Mouse (Mus musculus) liver, postnatal 0 days (tissue): ENCODE results near the gene Exoc3l4. TPM values are rescaled to one million over a fixed set of nuclear protein-coding genes. Genes with fewer than 3 reads are reported as not detected.
A peak's percentile ranks its signal among the peaks of the same experiment; 100 is the strongest.

Experiments
- ATAC-seq: fragments of 200-750 bp; cut with Nextera tagmentation; 2 replicates; pipeline ENCODE4 v1.8.0; 2017; ENCODE audit warnings: mild to moderate bottlenecking, moderate library complexity
- DNase-seq: peaks from one replicate; pipeline ENCODE4 v3.0.0-alpha.2; 2016
- H3K27ac ChIP-seq: fragments of 300-500 bp; sonication (generic); 2 replicates; pipeline ENCODE4 v1.5.1; 2014; ENCODE audit warnings: antibody characterized with exemption, moderate library complexity, mild to moderate bottlenecking, low read depth
- H3K27me3 ChIP-seq: fragments of 300-500 bp; sonication (generic); 2 replicates; pipeline ENCODE4 v1.6.1; 2014; ENCODE audit warnings: low read length, control low read depth, mixed read lengths; ENCODE audit not compliant: insufficient read depth
- H3K36me3 ChIP-seq: fragments of 300-500 bp; sonication (generic); replicated peaks from 2 replicates; pipeline ENCODE4 v1.6.1; 2014; ENCODE audit warnings: mild to moderate bottlenecking, control low read depth, low read length, moderate library complexity, mixed read lengths; ENCODE audit not compliant: insufficient read depth
- H3K4me1 ChIP-seq: fragments of 300-500 bp; sonication (generic); 2 replicates; pipeline ENCODE4 v1.6.1; 2014; ENCODE audit warnings: antibody characterized with exemption, mild to moderate bottlenecking, control low read depth; ENCODE audit not compliant: insufficient read depth
- H3K4me2 ChIP-seq: fragments of 300-500 bp; sonication (generic); 2 replicates; pipeline ENCODE4 v1.6.1; 2014; ENCODE audit warnings: low read depth, mild to moderate bottlenecking, low read length, moderate library complexity, mixed read lengths
- H3K4me3 ChIP-seq: fragments of 300-500 bp; sonication (generic); 2 replicates; pipeline ENCODE4 v1.5.1; 2014; ENCODE audit warnings: low read depth, low read length
- H3K9ac ChIP-seq: fragments of 300-500 bp; sonication (generic); replicated peaks from 2 replicates; pipeline ENCODE4 v1.6.1; 2014; ENCODE audit warnings: mild to moderate bottlenecking, moderate library complexity
- H3K9me3 ChIP-seq: fragments of 300-500 bp; sonication (generic); 2 replicates; pipeline ENCODE4 v1.6.1; 2016; ENCODE audit warnings: mild to moderate bottlenecking, control low read depth, low read length, mixed read lengths
- CTCF ChIP-seq: sonication (generic); IDR thresholded peaks from 2 replicates; pipeline ENCODE4 v1.5.1; 2016; ENCODE audit warnings: antibody characterized with exemption, low read depth
- EP300 ChIP-seq: IDR thresholded peaks from 2 replicates; pipeline ENCODE4 v1.6.1; 2016; ENCODE audit warnings: antibody characterized with exemption, low read depth, mild to moderate bottlenecking
- WGBS: fragments of 180-500 bp; shearing (Covaris S2); extraction: QIAGEN DNeasy Blood & Tissue Kit; methylation state at CpG from one replicate; pipeline ENCODE4 v1.1.7; 2014; ENCODE audit not compliant: insufficient replicate concordance; 5-methylcytosine and 5-hydroxymethylcytosine counted together
- polyA plus RNA-seq: library from polyadenylated mRNA; unstranded; fragments of >200 nt; fragmentation: Nextera tagmentation; extraction: Ambion mirVana; gene quantifications from 2 replicates; pipeline ENCODE4 v1.2.1, GENCODE M21; 2015

Exoc3l4 gene
- polyA plus RNA-seq, 1 experiment from 2014 or later: 13.7 TPM

DNA sequence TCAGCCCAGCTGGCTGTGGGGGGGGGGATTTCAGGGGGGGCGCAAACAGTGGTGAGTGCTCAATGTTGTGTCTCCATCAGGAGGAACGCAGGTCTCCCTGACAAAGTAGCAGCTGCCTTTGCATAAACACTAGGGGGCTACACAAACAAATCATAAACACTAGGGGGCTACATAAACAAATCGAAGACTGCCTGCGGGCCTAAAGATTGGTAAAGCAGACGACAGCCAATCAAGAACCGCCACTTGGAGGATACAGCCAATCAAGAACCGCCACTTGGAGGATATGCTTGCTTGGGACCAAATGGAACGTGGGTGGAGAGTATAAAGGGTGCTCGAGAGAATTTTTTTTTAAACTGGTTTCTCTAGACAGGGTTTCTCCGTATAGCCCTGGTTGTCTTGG, 11.9 kb upstream of the Exoc3l4 start:
- no peak overlapping the region for H3K9ac ChIP-seq
- H3K27me3 ChIP-seq: peaks cover 12% of the 10 kb centered on the region; the same call in 1 of the 2 replicates
- H3K4me3 ChIP-seq: no peak overlapping the region
- no peak for DNase-seq
- no peaks in the 10 kb centered on the region for H3K36me3 ChIP-seq
- H3K9me3 ChIP-seq: no peaks in the 10 kb centered on the region
- no peak overlapping the region for H3K27ac ChIP-seq
- H3K4me1 ChIP-seq: no peaks in the 10 kb centered on the region
- ATAC-seq: no peak
- TF ChIP-seq EP300: no peak
- TF ChIP-seq CTCF: no peak
- 60% methylated on average over 10 of the region's 10 CpGs for WGBS
- no peak overlapping the region for H3K4me2 ChIP-seq

DNA sequence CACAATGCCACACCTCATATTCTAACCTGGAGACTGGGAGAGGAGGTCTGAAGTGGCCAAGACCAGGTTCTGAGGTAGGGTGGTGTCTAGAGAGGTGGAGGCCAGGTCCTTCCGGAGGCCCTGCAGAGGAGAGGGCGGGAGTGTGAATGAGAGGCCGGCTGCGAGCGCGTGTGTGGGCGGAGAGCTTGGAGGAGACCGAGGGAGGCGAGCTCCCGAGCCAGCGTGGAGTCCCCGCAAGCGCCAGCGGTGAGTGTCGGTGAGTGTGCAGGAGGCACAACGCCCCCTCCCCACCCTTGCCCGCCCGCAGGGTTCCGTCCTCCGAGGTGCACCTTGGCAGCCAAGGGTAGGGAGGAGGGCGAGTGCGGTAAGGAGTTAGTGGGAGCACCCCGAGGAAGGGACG, 10.2 kb upstream of the Exoc3l4 start, which contains the start of gene Lbhd2:
Gene Lbhd2 (plus strand): TSS at position 188 of the 400 bp plus-strand sequence.
- peak within 1 kb of the TSS; percentile 23; the same call in 1 of the 2 replicates for H3K4me2 ChIP-seq
- ATAC-seq (no peak), DNase-seq (no peak)
- H3K27me3 ChIP-seq: peaks cover 12% of the 10 kb centered on the region; the same call in 1 of the 2 replicates
- no peaks in the 10 kb centered on the region for H3K36me3 ChIP-seq
- H3K9ac ChIP-seq: no peak within 1 kb of the TSS
- H3K9me3 ChIP-seq: no peaks in the 10 kb centered on the region
- 5% methylated on average over 24 of the region's 24 CpGs for WGBS
- no peak within 1 kb of the TSS for H3K4me3 ChIP-seq
- TF ChIP-seq CTCF: no peak
- no peak for TF ChIP-seq EP300
- H3K27ac ChIP-seq: no peak within 1 kb of the TSS
- no peaks in the 10 kb centered on the region for H3K4me1 ChIP-seq

DNA sequence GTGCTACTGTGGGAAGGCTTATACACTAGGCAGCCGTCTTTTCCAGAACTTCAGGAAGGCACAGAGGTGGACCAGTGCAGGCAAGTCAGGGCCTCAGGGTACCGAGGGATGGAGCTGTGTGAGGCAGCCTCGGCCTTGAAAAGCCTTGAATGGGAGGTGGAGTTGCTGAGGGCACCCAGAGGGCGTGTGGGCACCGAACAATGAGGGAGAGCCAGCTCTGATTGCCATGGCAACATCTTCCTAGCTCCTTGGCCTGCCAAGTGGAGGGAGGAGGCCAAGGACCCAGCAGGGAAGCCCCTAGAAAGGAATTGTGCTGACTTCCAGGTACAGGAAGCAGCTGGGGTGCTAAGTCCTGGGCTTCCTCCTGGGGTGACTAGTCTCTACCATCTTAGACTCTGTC, 7.2 kb upstream of the Exoc3l4 start:
- TF ChIP-seq CTCF: no peak
- TF ChIP-seq EP300: no peak
- H3K36me3 ChIP-seq: no peaks in the 10 kb centered on the region
- H3K27ac ChIP-seq: no peak overlapping the region
- H3K9me3 ChIP-seq: no peaks in the 10 kb centered on the region
- peaks cover 4% of the 10 kb centered on the region for H3K4me1 ChIP-seq
- no peak overlapping the region for H3K4me2 ChIP-seq
- no peak overlapping the region for H3K4me3 ChIP-seq
- WGBS: 47% methylated on average over 5 of the region's 5 CpGs
- ATAC-seq: no peak
- no peak overlapping the region for H3K9ac ChIP-seq
- peaks cover 12% of the 10 kb centered on the region; the same call in 1 of the 2 replicates for H3K27me3 ChIP-seq
- no peak for DNase-seq

DNA sequence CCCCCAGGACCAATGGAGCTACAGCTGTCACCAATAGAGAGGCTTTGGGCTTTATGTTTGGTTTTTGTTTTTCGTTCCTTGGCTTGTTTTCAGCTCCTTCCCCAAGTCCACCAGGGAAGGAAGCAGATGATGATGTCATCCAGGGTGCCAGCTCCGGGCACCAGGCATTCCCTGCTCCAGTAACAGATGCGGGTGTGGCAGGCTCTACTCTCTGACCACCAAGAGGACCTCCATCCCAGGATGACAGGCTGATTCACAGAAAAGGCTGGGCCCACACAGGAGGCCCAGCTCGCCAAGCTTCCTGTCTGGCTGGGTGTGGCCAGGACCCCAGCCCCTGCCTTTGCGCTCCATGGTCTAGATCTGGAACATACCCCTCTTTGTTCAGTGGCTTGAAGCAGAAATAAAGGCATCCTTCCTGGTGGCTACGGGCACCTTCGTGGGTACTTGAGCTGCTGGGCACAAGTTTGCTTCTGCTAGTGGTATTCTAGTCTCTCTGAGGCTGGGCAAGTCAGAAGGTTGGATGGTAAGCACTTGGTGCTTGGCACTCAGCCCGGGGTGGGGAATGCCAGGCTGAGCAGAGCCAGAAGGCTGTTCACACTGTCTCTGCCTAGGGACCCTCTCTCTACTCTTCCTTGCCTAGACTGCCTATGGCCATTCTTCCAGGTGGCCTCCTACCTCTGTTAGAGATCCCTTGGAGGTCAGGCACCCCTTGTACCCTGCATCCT, 5.0 kb upstream of the Exoc3l4 start:
- no peak overlapping the region for H3K27ac ChIP-seq
- no peaks in the 10 kb centered on the region for H3K9me3 ChIP-seq
- whole genome bisulfite sequencing: 76% methylated on average over 8 of the region's 8 CpGs
- no peak overlapping the region for H3K4me3 ChIP-seq
- TF ChIP-seq CTCF: no peak
- no peak for TF ChIP-seq EP300
- DNase-seq (no peak), ATAC-seq (no peak)
- peaks cover 9% of the 10 kb centered on the region; the same call in 1 of the 2 replicates for H3K27me3 ChIP-seq
- no peak overlapping the region for H3K9ac ChIP-seq
- H3K36me3 ChIP-seq: no peaks in the 10 kb centered on the region
- H3K4me2 ChIP-seq: no peak overlapping the region
- H3K4me1 ChIP-seq: peaks cover 6% of the 10 kb centered on the region

DNA sequence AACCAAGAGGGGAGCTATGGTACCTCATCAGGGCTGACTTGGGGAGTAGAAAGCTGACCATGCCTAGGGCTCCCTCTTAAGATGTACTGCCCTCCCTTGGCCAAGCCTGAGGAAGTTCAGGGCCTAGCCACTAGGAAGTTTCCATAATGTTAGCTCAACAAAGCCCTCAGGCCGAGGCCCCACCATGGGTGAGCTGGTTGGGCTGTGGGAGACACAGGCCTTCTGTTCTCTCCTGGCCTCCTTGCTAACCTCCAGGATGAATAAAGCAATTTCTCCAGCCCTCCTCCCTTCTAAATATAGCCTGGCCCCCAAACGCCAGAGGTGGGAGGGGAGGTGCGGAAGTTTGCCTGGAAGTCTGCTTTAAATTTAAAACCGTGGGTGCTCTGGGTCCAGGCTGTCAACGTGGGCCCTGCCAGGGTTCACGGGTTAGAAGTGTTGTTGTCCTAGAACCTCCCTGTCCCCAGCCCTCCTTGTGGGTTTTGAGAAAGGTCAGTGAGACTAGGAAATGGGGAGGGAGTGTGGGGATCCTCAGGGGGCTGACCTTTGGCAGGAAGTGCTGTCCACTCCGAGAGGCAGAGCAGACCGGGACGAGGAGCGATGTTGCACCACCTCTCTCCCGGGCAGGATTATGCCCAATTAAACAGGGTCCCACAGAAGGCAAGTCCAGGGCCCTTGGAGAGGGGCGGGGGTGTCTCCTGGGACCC, 4.1 kb upstream of the Exoc3l4 start:
- Histone ChIP-seq H3K36me3 (no peaks in the 10 kb centered on the region), H3K27ac (no peak overlapping the region), H3K4me1 (peaks cover 6% of the 10 kb centered on the region), H3K4me2 (peak overlapping the region; percentile 51), H3K4me3 (no peak overlapping the region), H3K9me3 (no peaks in the 10 kb centered on the region), H3K9ac (no peak overlapping the region), H3K27me3 (0 out of 2 replicates have a peak, but pooled peaks cover 5% of the 10 kb centered on the region)
- WGBS: 33% methylated on average over 12 of the region's 12 CpGs
- TF ChIP-seq EP300 (no peak), CTCF (peak; percentile 20; the same call in 1 of the 2 replicates)
- no peak for ATAC-seq
- DNase-seq: no peak

DNA sequence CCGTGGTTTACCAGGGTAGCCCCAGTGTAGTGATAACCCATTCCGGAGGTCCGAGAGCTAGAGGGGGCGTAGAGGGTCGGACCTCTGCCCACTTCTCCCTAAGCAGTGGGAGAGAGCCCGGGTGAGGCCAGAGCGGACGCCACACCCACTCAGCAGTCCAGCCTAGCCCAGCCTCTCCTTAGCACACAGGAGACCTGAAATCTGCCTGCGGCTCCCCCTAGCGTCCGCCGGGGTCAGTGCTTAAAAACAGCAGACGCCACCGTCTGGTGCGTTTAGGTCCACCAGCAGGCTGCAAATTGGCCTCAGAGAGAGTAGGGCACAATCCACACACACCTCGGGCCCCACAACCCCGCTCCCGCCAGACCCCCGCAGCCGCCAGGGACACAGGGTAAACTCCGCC, 3.5 kb upstream of the Exoc3l4 start:
- Histone ChIP-seq H3K9ac (no peak overlapping the region), H3K36me3 (no peaks in the 10 kb centered on the region), H3K27me3 (0 out of 2 replicates have a peak, but pooled peaks cover 2% of the 10 kb centered on the region), H3K4me2 (peak overlapping the region; percentile 51), H3K27ac (no peak overlapping the region), H3K9me3 (no peaks in the 10 kb centered on the region), H3K4me1 (peaks cover 6% of the 10 kb centered on the region), H3K4me3 (no peak overlapping the region)
- TF ChIP-seq EP300 (no peak), CTCF (peak; percentile 98)
- DNase-seq (peak; percentile 90), ATAC-seq (peak; percentile 74)
- WGBS: 2% methylated on average over 21 of the region's 21 CpGs
